Mouse (Mus musculus): ENCODE results near the gene Olfml3.

GRCm38 (mm10) chr3:103745001-103745770, 7.4 kb upstream of the Olfml3 start:
- TF ChIP-seq CTCF (IDR thresholded peaks at IDR 0.05; ENCODE audit: borderline replicate concordance, insufficient read depth, low read length) (no peak), POLR2A (IDR thresholded peaks at IDR 0.05; ENCODE audit: low read depth, low read length) (no peak)

Data from embryonic fibroblast, embryonic 13.5 days (primary cell).